Mouse (Mus musculus): Measurements from ENCODE around the gene Urm1. TPM values are rescaled to one million over a fixed set of nuclear protein-coding genes. Genes with fewer than 3 reads are reported as not detected.

Gene Urm1
- polyA plus RNA-seq, 1 experiment, result 42.0 TPM

DNA sequence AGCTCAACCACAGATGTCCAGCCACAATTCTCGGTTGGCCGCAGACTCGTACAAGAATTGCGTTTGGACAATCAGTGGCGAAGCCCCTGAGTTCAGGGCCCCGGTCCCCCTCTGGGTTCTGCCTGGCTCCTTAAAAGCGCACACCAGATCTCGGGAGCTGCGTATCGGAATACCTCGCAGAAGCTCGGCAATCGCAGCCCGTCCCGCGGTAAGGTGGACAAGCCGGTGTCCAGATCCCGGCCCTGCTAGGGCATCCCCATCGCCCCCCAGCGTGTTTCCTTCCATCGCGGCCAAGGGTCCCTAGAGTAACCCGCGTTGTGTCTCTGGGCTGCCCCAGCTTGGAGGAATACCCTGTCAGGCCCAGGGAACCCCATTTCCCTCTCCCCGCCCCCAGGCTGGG lies 25.8 kb downstream of the Urm1 start:
- Histone ChIP-seq H3K4me3 (ENCODE audit: insufficient read depth, low read length) (no peak overlapping the region), H3K27ac (ENCODE audit: insufficient read depth, low read length) (no peak overlapping the region), H3K4me1 (ENCODE audit: control insufficient read depth, insufficient read depth, low read length) (no peaks in the 10 kb centered on the region)
- TF ChIP-seq CTCF (IDR thresholded peaks at IDR 0.05; ENCODE audit: borderline replicate concordance, insufficient read depth, low read length) (no peak), POLR2A (IDR thresholded peaks at IDR 0.05; ENCODE audit: low read depth, low read length) (no peak)

DNA sequence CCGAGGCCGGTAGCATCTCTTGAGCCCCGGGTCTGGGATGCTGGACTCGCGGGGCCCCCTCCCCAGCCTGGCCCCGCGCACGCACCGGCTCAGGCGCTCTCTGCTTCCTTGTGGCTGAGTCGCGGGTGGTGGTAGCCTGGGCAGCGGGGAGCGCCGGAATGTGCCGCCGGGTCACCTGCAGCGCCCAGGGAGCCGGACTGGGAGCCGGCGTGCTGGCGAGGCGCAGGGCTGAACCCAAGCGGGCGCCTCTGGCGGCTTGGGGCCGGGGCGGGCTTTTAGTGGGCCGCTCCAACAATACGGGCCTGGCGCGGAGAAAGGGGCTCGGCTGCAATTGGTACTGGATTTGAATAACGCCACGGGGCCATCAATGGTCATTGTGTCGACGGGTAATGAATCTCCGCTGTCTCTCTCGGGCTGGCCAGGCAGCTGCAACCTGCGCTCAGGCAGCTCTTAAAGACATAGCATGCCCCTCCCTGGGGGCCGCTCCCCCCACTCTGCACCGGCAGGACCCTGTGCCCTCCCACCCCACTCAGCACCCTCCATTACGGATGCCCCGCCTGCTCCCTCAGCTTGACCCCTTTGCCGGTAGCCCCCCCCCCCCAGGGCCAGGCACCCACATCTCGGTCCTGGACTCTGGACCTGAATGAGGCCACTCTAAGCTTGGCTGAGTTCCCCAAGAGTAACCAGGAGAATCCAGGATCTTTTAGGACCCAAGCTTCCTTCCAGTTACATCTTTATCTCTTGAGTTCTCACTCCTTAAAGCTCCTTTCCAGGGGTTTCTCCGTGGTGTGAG lies 26.4 kb downstream of the Urm1 start:
- H3K4me1 ChIP-seq (ENCODE audit: control insufficient read depth, insufficient read depth, low read length), result no peaks in the 10 kb centered on the region
- H3K4me3 ChIP-seq (ENCODE audit: insufficient read depth, low read length), result no peak overlapping the region
- H3K27ac ChIP-seq (ENCODE audit: insufficient read depth, low read length), result no peak overlapping the region
- TF ChIP-seq POLR2A (IDR thresholded peaks at IDR 0.05; ENCODE audit: low read depth, low read length) (no peak), CTCF (IDR thresholded peaks at IDR 0.05; ENCODE audit: borderline replicate concordance, insufficient read depth, low read length) (no peak)

DNA sequence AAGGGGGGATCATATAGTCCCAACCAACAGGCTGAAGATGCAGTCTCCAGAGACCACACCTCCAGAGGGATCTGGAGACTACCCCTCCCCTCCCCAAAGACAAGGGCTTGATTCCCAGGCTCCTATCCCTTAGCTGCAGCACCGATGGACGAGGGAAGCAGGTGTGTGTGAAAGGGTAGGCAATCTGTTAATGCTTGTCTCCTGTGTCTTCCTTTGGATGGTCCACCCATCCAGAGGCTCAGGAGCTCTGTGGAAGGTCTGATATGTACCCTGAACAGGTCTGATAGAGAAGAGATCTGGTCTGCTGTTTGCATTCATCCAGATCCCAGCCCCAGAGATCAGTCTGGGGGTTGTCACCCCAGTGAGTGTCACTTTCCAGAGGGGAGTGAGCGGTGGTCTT lies 27.0 kb downstream of the Urm1 start:
- Histone ChIP-seq H3K4me1 (ENCODE audit: control insufficient read depth, insufficient read depth, low read length) (no peaks in the 10 kb centered on the region), H3K27ac (ENCODE audit: insufficient read depth, low read length) (no peak overlapping the region), H3K4me3 (ENCODE audit: insufficient read depth, low read length) (no peak overlapping the region)
- no peak for TF ChIP-seq CTCF (IDR thresholded peaks at IDR 0.05; ENCODE audit: borderline replicate concordance, insufficient read depth, low read length)
- TF ChIP-seq POLR2A (IDR thresholded peaks at IDR 0.05; ENCODE audit: low read depth, low read length), result no peak

DNA sequence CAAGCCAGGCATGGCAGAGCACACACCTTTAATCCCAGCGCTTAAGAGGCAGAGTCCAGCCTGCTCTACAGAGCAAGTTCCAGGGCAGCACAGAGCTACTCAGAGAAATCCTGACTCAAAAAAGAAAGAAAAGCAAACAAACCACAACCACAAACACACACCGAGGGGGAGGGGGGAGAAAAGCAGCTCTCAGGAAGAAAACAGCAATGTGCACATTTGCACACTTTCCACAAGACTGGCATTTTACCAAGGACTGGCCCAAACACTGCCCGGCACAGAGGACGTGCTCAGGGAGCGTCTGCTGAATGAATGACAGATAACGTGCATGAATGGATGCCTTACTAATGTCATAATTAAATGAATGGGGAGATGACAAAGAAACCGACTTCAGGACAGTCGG lies 29.2 kb downstream of the Urm1 start:
- no peaks in the 10 kb centered on the region for H3K4me1 ChIP-seq (ENCODE audit: control insufficient read depth, insufficient read depth, low read length)
- no peak overlapping the region for H3K27ac ChIP-seq (ENCODE audit: insufficient read depth, low read length)
- no peak overlapping the region for H3K4me3 ChIP-seq (ENCODE audit: insufficient read depth, low read length)
- TF ChIP-seq CTCF (IDR thresholded peaks at IDR 0.05; ENCODE audit: borderline replicate concordance, insufficient read depth, low read length), result no peak
- TF ChIP-seq POLR2A (IDR thresholded peaks at IDR 0.05; ENCODE audit: low read depth, low read length), result no peak

DNA sequence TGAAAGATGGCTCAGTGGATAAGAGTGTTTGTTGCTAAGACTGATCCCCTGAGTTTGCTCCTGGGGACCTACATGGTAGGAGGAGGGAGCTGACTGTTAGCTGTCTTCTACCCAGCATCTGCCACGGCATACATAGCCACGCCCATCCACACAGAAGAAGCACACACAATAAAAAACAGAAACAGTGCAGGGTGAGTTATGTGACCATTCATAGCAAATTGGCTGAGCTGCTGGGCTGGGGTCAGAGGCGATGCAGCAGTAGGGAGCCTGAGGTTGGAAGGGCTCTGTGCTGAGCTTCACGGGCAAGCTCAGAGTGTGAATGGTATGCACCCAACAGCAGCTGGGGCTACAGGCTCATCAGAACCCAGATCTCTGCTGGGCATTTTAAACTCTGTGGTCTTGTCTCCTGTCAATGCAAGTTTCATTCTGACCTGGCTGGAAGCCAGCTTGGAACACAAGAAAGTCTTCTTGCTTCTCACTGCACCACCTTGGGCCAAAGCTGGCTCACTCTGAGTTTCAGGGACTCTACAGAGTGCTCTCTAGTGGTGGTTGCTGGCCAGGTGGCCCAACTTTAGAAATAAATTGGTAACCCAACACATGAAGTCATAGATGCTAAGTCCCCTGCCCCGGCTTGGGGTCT lies 30.1 kb downstream of the Urm1 start:
- Histone ChIP-seq H3K4me1 (ENCODE audit: control insufficient read depth, insufficient read depth, low read length) (no peaks in the 10 kb centered on the region), H3K27ac (ENCODE audit: insufficient read depth, low read length) (no peak overlapping the region), H3K4me3 (ENCODE audit: insufficient read depth, low read length) (no peak overlapping the region)
- TF ChIP-seq POLR2A (IDR thresholded peaks at IDR 0.05; ENCODE audit: low read depth, low read length), result no peak
- TF ChIP-seq CTCF (IDR thresholded peaks at IDR 0.05; ENCODE audit: borderline replicate concordance, insufficient read depth, low read length), result no peak

DNA sequence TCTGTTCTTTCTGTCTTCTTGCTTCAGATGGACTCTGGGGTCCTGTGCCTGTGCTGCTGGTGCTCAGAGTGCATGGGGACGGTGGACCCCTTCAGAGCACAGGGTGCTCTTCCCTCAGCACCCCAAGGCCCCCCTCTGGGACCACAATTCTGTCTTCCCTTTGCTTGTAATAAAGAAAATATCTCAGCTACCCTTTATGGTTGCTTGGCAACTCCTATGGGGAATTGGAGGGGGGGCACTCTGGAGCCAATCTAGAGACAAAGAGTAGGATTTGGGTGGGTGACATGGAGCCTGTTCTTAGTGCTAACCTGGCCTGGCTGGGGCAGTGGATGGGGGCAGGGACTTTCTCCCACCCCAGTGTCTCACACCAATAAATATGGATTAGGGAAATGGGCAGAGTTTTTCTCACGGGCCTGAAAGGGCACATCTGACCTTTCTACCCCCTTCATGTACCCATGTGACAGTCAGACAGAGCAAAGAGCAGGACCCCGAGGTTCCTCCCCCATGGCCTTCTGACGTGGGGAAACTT lies 33.1 kb downstream of the Urm1 start:
- no peak overlapping the region for H3K27ac ChIP-seq (ENCODE audit: insufficient read depth, low read length)
- TF ChIP-seq POLR2A (IDR thresholded peaks at IDR 0.05; ENCODE audit: low read depth, low read length) (no peak), CTCF (IDR thresholded peaks at IDR 0.05; ENCODE audit: borderline replicate concordance, insufficient read depth, low read length) (no peak)
- peaks cover 17% of the 10 kb centered on the region for H3K4me1 ChIP-seq (ENCODE audit: control insufficient read depth, insufficient read depth, low read length)
- H3K4me3 ChIP-seq (ENCODE audit: insufficient read depth, low read length), result no peak overlapping the region

DNA sequence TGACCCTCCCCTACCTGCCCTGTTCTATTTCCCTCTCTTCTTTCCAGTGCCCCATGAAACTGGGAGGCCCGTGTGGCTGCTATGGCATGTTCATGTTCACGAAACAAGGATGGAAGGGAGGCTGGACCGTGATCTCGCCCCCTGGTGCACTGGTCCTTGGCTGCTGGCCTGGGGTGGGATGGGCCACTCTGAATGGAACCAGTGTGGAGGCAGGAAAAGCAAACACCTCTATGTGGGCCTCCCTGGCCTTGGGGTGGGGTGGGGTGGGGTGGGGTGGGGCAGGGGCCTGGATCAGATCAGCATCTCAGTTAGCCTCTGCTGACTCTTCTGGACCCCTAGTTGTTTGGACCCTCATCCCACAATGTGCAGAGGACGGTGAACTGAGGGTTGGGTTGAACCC lies 33.9 kb downstream of the Urm1 start:
- Histone ChIP-seq H3K27ac (ENCODE audit: insufficient read depth, low read length) (no peak overlapping the region), H3K4me1 (ENCODE audit: control insufficient read depth, insufficient read depth, low read length) (peaks cover 22% of the 10 kb centered on the region), H3K4me3 (ENCODE audit: insufficient read depth, low read length) (no peak overlapping the region)
- TF ChIP-seq POLR2A (IDR thresholded peaks at IDR 0.05; ENCODE audit: low read depth, low read length), result no peak

DNA sequence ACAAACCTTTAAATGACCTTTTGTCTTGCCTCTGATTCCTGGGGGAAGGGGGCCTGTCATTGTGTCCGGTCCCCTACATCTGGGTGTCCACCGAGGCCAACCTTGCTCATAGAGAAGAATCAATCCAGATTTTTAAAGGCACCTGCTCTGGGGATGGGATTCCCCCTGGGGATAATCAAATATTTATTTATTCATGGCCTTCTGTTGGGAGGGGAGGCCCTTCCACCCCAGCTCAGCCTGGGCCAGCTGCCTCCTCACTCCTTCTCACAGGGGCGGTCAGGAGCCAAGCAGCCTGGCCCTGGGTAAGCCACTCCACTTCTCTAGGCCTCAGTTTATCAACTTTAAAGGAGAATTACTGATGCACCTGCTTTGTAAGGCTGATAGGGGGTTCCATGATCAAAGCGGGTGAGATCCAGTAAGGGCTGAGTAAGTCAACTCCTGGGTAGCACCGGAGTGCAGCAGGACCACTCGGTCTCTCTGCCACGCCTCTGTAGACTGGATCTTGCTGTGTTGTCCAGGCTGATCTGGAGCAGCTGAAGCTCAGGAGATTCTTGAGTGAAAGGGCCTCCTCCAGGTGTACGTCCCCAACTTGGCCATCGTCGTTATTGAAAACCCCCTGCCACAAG lies 35.8 kb downstream of the Urm1 start:
- Histone ChIP-seq H3K4me3 (ENCODE audit: insufficient read depth, low read length) (no peak overlapping the region), H3K27ac (ENCODE audit: insufficient read depth, low read length) (no peak overlapping the region), H3K4me1 (ENCODE audit: control insufficient read depth, insufficient read depth, low read length) (peaks cover 22% of the 10 kb centered on the region)
- no peak for TF ChIP-seq CTCF (IDR thresholded peaks at IDR 0.05; ENCODE audit: borderline replicate concordance, insufficient read depth, low read length)
- TF ChIP-seq POLR2A (IDR thresholded peaks at IDR 0.05; ENCODE audit: low read depth, low read length), result no peak

DNA sequence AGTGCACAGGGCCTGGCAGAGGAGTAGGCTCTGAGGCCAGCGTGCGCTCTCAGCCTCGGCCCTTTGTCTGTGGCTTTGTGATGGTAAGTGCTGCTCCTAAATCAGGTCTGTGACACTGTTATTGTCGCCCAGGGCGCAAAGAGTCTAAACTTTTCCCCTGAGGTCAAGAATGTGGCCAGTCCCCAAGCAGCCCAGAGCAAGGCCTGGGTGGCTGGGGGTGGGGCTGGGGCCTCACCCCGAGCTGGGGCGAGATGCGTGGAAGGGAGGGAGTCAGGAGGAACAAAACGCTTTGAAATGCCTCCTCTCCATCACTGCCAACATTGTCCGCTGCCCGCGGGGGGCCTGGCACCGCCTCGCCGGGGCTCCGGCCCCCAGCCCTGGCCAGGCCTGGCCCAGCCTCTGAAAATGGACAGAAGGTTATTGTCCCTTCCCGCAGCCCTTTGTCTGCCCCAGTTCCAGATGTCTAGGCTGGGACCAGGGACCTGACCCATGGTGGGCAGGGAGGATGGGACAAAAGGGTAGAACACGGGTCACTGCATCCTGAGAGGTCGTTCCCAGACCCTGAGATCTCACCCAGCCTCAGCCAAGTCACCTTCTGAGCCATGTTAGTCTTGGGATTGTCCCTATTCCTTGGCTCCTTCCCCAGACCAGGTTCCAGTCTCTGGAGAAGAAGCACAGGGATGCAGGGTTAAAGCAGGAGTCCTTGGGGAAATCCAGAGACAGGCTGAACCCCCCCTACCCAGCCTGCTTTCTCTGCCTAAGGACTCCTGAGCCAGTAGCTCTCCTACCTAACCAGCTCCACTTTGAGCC lies 36.8 kb downstream of the Urm1 start:
- Histone ChIP-seq H3K4me1 (ENCODE audit: control insufficient read depth, insufficient read depth, low read length) (peaks cover 22% of the 10 kb centered on the region), H3K4me3 (ENCODE audit: insufficient read depth, low read length) (no peak overlapping the region), H3K27ac (ENCODE audit: insufficient read depth, low read length) (peak overlapping the region; percentile 49; the same call in 1 of the 2 replicates)
- TF ChIP-seq CTCF (IDR thresholded peaks at IDR 0.05; ENCODE audit: borderline replicate concordance, insufficient read depth, low read length) (no peak), POLR2A (IDR thresholded peaks at IDR 0.05; ENCODE audit: low read depth, low read length) (no peak)
